Mouse (Mus musculus) hindbrain, embryonic 11.5 days (tissue): Measurements from ENCODE around the gene Ltbr. TPM values are rescaled to one million over a fixed set of nuclear protein-coding genes. Genes with fewer than 3 reads are reported as not detected.

Source experiments
- ATAC-seq: fragments of 200-750 bp; cut with Nextera tagmentation; 2 replicates; pipeline ENCODE4 v1.8.0; 2017; ENCODE audit warnings: mild to moderate bottlenecking, moderate TSS enrichment, moderate library complexity; ENCODE audit not compliant: low FRiP score
- DNase-seq: peaks from one replicate; pipeline ENCODE4 v3.0.0-alpha.2; 2015; ENCODE audit warnings: low spot score
- H3K27ac ChIP-seq: fragments of 300-500 bp; sonication (generic); 2 replicates; pipeline ENCODE4 v1.5.1; 2014; ENCODE audit warnings: mild to moderate bottlenecking, low read depth, low read length
- H3K27me3 ChIP-seq: fragments of 300-500 bp; sonication (generic); 2 replicates; pipeline ENCODE4 v1.6.1; 2014; ENCODE audit warnings: mild to moderate bottlenecking, low read length, moderate library complexity, mixed read lengths; ENCODE audit not compliant: control insufficient read depth, insufficient read depth
- H3K36me3 ChIP-seq: fragments of 300-500 bp; sonication (generic); 2 replicates; pipeline ENCODE4 v1.6.1; 2014; ENCODE audit warnings: mild to moderate bottlenecking, low read length, moderate library complexity, mixed read lengths; ENCODE audit not compliant: control insufficient read depth, insufficient read depth
- H3K4me1 ChIP-seq: fragments of 300-500 bp; sonication (generic); replicated peaks from 2 replicates; pipeline ENCODE4 v1.6.1; 2014; ENCODE audit warnings: low read length, mixed read lengths; ENCODE audit not compliant: control insufficient read depth, insufficient read depth
- H3K4me2 ChIP-seq: fragments of 300-500 bp; sonication (generic); replicated peaks from 2 replicates; pipeline ENCODE4 v1.6.1; 2014; ENCODE audit warnings: mild to moderate bottlenecking, low read depth, low read length
- H3K4me3 ChIP-seq: fragments of 300-500 bp; sonication (generic); 2 replicates; pipeline ENCODE4 v1.5.1; 2014; ENCODE audit warnings: low read depth, low read length
- H3K9ac ChIP-seq: fragments of 300-500 bp; sonication (generic); 2 replicates; pipeline ENCODE4 v1.6.1; 2014; ENCODE audit warnings: low read depth, low read length
- H3K9me3 ChIP-seq: fragments of 300-500 bp; sonication (generic); 2 replicates; pipeline ENCODE4 v1.6.1; 2016; ENCODE audit warnings: low read length; ENCODE audit not compliant: control insufficient read depth
- WGBS: fragments of 180-500 bp; shearing (Covaris S2); extraction: QIAGEN DNeasy Blood & Tissue Kit; methylation state at CpG from one replicate; pipeline ENCODE4 v1.1.7; 2014; 5-methylcytosine and 5-hydroxymethylcytosine counted together
- polyA plus RNA-seq: library from polyadenylated mRNA; unstranded; fragments of >200 nt; fragmentation: Nextera tagmentation; extraction: Ambion mirVana; gene quantifications from 2 replicates; pipeline ENCODE4 v1.2.1, GENCODE M21; 2014

The Ltbr gene
- polyA plus RNA-seq, 1 experiment from 2014 or later = 17.9 TPM

DNA sequence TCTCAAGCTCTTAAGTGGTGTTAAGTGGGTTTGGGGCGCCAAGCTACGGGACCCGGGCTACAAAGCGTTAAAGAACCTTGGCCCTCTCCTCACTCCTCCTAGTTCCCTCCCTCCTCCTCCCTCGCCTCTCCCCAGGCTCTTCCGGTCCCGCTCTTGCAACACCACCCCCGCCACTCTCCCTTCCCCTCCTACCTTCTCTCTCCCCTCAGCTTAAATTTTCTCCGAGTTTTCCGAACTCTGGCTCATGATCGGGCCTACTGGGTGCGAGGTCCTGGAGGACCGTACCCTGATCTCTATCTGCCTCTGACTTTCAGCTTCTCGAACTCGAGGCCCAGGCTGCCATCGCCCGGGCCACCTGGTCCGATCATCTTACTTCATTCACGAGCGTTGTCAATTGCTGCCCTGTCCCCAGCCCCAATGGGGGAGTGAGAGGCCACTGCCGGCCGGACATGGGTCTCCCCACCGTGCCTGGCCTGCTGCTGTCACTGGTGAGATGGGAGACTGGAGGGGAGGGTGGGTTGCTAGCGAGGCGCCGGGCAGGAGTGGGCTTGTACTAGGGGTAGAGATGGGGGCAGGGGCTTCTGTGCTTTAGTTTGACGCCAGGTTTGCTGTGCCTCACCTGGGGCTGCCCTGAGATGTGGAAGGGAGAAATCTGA is 36.0 kb upstream of the Ltbr start:
- Histone ChIP-seq H3K4me3 (peak overlapping the region; percentile 51), H3K36me3 (no peaks in the 10 kb centered on the region), H3K27me3 (0 out of 2 replicates have a peak, but pooled peaks cover under 1% of the 10 kb centered on the region), H3K4me2 (peak overlapping the region; percentile 77), H3K9ac (peak overlapping the region; percentile 52), H3K27ac (0 out of 2 replicates have a peak overlapping the region, but pooled peaks have one; percentile 30), H3K9me3 (no peaks in the 10 kb centered on the region), H3K4me1 (peaks cover 8% of the 10 kb centered on the region; the same call in 1 of the 2 replicates)
- ATAC-seq (peak; percentile 66), DNase-seq (peak; percentile 75)
- under 1% methylated on average over 27 of the region's 27 CpGs for WGBS

DNA sequence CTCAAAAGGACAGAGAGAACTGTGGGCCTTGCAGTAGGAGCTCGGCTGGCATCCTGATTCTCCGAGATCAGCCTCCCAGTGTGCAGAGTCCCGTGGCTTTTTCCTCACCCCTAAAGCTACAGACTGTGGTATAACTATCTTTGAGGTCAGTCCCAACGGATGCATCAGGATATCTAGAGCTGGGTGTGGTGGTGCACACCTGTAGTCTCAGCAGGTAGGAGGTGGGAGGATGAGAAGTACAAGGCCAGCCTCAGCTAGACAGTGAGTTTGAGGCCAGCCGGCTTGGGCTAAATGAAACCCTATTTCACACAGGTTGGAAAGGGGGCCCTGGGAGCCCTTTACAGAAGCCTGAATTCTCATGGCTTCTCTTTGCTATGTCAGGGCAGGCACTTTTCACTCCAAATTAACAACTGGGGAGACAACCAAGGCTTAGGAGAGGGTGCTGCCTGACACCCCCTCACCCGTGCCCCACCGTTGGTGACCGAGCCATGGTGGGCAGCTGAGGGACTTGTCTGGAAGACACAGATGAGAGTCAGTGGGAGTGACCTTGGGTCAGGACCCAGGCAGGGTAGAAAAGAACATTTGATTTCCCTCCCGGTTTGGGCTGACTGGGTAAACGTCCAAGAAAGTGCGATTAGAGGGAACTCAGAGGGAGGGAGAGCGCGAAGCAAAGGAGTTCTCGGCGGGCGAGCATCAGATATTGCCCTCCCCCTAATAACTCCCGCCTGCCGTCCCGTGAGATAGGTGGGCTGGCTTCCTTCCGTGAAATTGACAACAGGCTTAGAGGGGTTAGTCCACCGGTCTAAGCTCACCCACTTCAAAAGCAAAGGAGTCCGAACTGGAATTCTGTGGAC is 35.3 kb upstream of the Ltbr start, which contains the start of gene Tnfrsf1a:
TSS of gene Tnfrsf1a (plus strand) at position 642 of the 854 bp plus-strand sequence.
- Histone ChIP-seq H3K4me3 (peak within 1 kb of the TSS; percentile 51), H3K4me1 (peaks cover 8% of the 10 kb centered on the region; the same call in 1 of the 2 replicates), H3K4me2 (peak within 1 kb of the TSS; percentile 77), H3K27me3 (0 out of 2 replicates have a peak, but pooled peaks cover 2% of the 10 kb centered on the region), H3K27ac (0 out of 2 replicates have a peak within 1 kb of the TSS, but pooled peaks have one; percentile 30), H3K9ac (peak within 1 kb of the TSS; percentile 52), H3K36me3 (no peaks in the 10 kb centered on the region), H3K9me3 (no peaks in the 10 kb centered on the region)
- 4% methylated on average over 22 of the region's 22 CpGs for WGBS
- DNase-seq = no peak
- ATAC-seq = no peak

DNA sequence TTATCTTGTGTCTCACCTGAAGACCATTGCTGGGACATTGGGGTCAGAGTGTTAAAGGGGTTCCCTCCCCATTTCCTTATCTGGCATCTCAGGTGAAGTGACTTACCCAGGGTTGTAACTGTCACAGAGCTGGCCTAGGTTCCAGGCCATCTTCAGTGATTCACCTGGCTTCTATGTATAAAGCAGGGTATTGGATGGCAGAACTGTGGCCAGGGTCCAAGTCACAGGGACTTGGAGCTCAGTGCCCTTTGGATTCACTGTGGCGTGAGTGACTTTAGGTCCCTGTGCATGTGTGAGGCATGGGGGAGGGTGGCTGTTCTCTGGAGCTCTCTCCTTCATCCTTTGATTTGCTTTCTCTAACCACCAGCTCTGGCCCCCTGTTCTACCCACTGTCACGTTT is 32.3 kb upstream of the Ltbr start:
- H3K27me3 ChIP-seq = 0 out of 2 replicates have a peak, but pooled peaks cover 2% of the 10 kb centered on the region
- H3K4me3 ChIP-seq = no peak overlapping the region
- ATAC-seq (no peak), DNase-seq (no peak)
- peaks cover 9% of the 10 kb centered on the region for H3K4me1 ChIP-seq
- no peak overlapping the region for H3K9ac ChIP-seq
- H3K36me3 ChIP-seq = no peaks in the 10 kb centered on the region
- H3K9me3 ChIP-seq = no peaks in the 10 kb centered on the region
- H3K4me2 ChIP-seq = no peak overlapping the region
- WGBS = 55% methylated on average over 2 of the region's 2 CpGs
- H3K27ac ChIP-seq = no peak overlapping the region

DNA sequence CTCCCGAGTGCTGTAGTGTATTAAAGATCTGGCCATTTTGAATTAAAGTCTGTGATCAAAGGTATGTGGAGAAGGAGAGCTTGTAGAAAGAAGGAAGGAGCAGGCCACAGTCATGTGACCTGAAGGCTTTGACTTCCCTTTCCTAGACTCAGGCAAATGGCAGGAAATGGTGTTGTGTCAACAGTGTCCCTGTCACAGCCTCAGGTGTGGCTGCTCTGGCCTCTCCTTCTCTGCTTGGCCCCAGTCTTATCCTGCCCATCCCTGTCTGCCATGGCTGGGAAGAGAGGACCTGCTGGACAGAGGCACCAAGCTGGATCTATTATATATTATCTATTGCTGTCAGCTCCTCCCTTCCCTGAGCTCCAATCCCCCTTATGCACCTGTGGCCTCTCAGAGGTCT is 31.9 kb upstream of the Ltbr start:
- Histone ChIP-seq H3K4me1 (peaks cover 9% of the 10 kb centered on the region), H3K4me3 (no peak overlapping the region), H3K9me3 (no peaks in the 10 kb centered on the region), H3K9ac (no peak overlapping the region), H3K4me2 (no peak overlapping the region), H3K36me3 (no peaks in the 10 kb centered on the region), H3K27ac (no peak overlapping the region), H3K27me3 (0 out of 2 replicates have a peak, but pooled peaks cover 2% of the 10 kb centered on the region)
- 71% methylated on average over 1 of the region's 1 CpGs for WGBS
- ATAC-seq = no peak
- DNase-seq = no peak

DNA sequence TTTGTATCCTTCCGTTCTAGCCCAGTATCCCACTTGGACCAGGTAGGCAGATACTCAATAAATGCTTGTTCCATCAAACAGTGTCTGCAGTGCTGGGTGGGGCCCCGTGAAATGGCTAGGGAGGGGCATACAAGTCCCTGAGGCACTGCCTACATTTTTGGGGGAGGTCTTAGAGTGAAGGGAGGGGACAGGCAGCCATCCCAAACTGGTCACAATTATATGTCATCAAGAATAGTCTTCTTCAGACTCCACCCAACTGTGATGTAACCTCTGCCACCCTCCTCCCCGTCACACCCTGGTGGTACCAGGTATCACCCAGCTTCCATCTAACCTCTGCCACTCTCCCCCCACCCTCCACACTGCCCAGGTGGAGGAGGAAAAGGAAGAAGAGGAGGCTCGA is 31.2 kb upstream of the Ltbr start:
- no peaks in the 10 kb centered on the region for H3K36me3 ChIP-seq
- 0 out of 2 replicates have a peak, but pooled peaks cover 2% of the 10 kb centered on the region for H3K27me3 ChIP-seq
- no peak overlapping the region for H3K9ac ChIP-seq
- H3K4me1 ChIP-seq = peaks cover 5% of the 10 kb centered on the region
- H3K4me2 ChIP-seq = no peak overlapping the region
- no peak overlapping the region for H3K4me3 ChIP-seq
- no peak overlapping the region for H3K27ac ChIP-seq
- no peak for DNase-seq
- ATAC-seq = no peak
- 59% methylated on average over 4 of the region's 4 CpGs for WGBS
- H3K9me3 ChIP-seq = no peaks in the 10 kb centered on the region

DNA sequence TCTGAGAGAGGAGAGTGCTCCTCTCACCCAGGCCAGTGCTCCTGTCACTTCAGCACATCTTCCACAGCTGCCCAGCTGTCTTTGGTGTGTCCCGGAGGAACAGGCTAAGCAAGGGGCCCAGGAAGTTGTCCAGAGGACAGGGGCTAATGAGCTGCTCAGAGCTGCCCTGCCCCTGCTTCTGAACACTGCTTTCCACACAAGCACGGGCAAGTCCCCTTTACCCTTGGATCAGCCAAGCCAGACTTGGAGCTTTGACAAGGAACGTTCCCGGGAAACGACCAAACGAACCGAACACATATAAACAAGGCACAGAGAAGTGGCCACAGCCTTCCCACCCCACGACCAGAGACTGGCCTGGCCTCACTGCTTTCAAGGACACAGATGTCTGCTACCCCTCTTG is 30.4 kb upstream of the Ltbr start:
- DNase-seq (no peak), ATAC-seq (no peak)
- Histone ChIP-seq H3K9ac (no peak overlapping the region), H3K27ac (no peak overlapping the region), H3K4me3 (no peak overlapping the region), H3K4me2 (no peak overlapping the region), H3K4me1 (peaks cover 2% of the 10 kb centered on the region), H3K27me3 (0 out of 2 replicates have a peak, but pooled peaks cover 2% of the 10 kb centered on the region), H3K36me3 (no peaks in the 10 kb centered on the region), H3K9me3 (no peaks in the 10 kb centered on the region)
- WGBS = 45% methylated on average over 8 of the region's 8 CpGs

DNA sequence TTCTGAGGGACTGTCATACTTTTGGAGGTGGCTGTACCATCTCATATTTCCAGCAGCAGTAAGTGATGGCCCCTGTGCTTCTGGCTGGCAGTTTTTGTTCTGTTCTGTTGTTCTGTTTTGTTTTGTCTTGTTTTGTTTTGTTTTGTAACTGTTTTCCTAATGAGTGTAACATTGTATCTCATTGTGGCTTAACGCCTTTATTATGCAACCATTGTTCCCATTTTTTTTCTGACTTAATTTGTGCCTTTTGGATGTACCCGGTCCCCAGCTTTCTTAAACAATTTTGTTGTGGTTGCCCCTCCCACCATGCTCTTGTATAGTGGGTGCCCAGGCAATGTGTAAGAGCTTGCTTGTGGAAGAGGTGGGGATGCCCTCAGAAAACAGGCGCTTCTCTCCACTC is 28.5 kb upstream of the Ltbr start:
- ATAC-seq = no peak
- Histone ChIP-seq H3K27me3 (0 out of 2 replicates have a peak, but pooled peaks cover 2% of the 10 kb centered on the region), H3K4me2 (no peak overlapping the region), H3K9ac (no peak overlapping the region), H3K4me3 (no peak overlapping the region), H3K36me3 (no peaks in the 10 kb centered on the region), H3K4me1 (peaks cover 2% of the 10 kb centered on the region; the same call in 1 of the 2 replicates), H3K27ac (no peak overlapping the region), H3K9me3 (no peaks in the 10 kb centered on the region)
- no peak for DNase-seq
- WGBS = 57% methylated on average over 3 of the region's 3 CpGs

DNA sequence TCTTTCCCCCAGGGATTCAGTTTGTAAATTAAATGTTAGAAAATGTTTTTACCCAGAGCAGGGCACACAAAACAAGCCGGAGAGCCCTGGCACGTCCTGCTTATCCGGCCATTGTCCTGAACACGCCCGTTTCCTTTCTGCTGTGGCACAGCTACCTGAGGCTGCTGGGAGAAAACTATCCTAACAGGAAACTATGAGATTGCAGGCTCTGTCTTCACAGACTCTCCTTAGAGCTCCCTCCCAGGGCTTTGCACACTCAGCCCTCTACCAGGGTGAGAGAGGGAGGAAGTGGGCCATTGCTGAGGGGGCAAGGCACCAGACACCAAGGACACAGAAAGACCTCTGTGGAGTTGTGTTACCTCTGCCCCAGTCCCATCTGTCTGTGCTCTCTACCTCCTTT is 26.6 kb upstream of the Ltbr start:
- H3K4me1 ChIP-seq = peaks cover 2% of the 10 kb centered on the region; the same call in 1 of the 2 replicates
- WGBS = 68% methylated on average over 5 of the region's 5 CpGs
- H3K27ac ChIP-seq = 0 out of 2 replicates have a peak overlapping the region, but pooled peaks have one; percentile 27

More for the DNA sequence above, 26.6 kb upstream of the Ltbr start:
- 0 out of 2 replicates have a peak, but pooled peaks cover 2% of the 10 kb centered on the region for H3K27me3 ChIP-seq
- DNase-seq = no peak
- H3K4me2 ChIP-seq = no peak overlapping the region
- H3K36me3 ChIP-seq = no peaks in the 10 kb centered on the region
- ATAC-seq = no peak
- H3K9ac ChIP-seq = no peak overlapping the region
- H3K9me3 ChIP-seq = no peaks in the 10 kb centered on the region
- H3K4me3 ChIP-seq = no peak overlapping the region
